Mouse (Mus musculus) splenic B cell, adult 2 months (primary cell): ENCODE data around the gene Abcc12.

Source experiments
- DNase-seq: peaks from one replicate; pipeline ENCODE4 v3.0.0-alpha.2; 2011; ENCODE audit warnings: low read depth, low spot score
- H3K27me3 ChIP-seq: 2 replicates; pipeline ENCODE4 v1.6.1; 2012; ENCODE audit warnings: mild to moderate bottlenecking, low read length, moderate library complexity, mixed read lengths; ENCODE audit not compliant: control insufficient read depth, poor library complexity, insufficient read depth, severe bottlenecking
- H3K36me3 ChIP-seq: 2 replicates; pipeline ENCODE4 v1.6.1; 2012; ENCODE audit warnings: mild to moderate bottlenecking, low read length, moderate library complexity, mixed read lengths; ENCODE audit not compliant: control insufficient read depth, poor library complexity, insufficient read depth, severe bottlenecking

Gene Abcc12

GRCm38 (mm10) chr8:86557186-86558045, 23.1 kb downstream of the Abcc12 start:
- DNase-seq, result no peak
- no peaks in the 10 kb centered on the region for H3K36me3 ChIP-seq
- H3K27me3 ChIP-seq, result no peaks in the 10 kb centered on the region

- Histone ChIP-seq H3K27me3 (no peaks in the 10 kb centered on the region), H3K36me3 (no peaks in the 10 kb centered on the region)
- no peak for DNase-seq
These were observed 24.9 kb downstream of the Abcc12 start for GRCm38 (mm10) chr8:86555564-86555963.

GRCm38 (mm10) chr8:86554220-86554891, 26.1 kb downstream of the Abcc12 start:
- DNase-seq, result no peak
- H3K27me3 ChIP-seq, result no peaks in the 10 kb centered on the region
- H3K36me3 ChIP-seq, result no peaks in the 10 kb centered on the region

GRCm38 (mm10) chr8:86550516-86550915, 30.0 kb downstream of the Abcc12 start:
- no peak for DNase-seq
- Histone ChIP-seq H3K36me3 (no peaks in the 10 kb centered on the region), H3K27me3 (peaks cover 2% of the 10 kb centered on the region; the same call in 1 of the 2 replicates)

- peaks cover 2% of the 10 kb centered on the region; the same call in 1 of the 2 replicates for H3K27me3 ChIP-seq
- no peaks in the 10 kb centered on the region for H3K36me3 ChIP-seq
- DNase-seq, result no peak
These were observed 34.5 kb downstream of the Abcc12 start for GRCm38 (mm10) chr8:86546001-86546400.

- DNase-seq, result no peak
- Histone ChIP-seq H3K27me3 (no peaks in the 10 kb centered on the region), H3K36me3 (no peaks in the 10 kb centered on the region)
These were observed 39.6 kb downstream of the Abcc12 start for GRCm38 (mm10) chr8:86540906-86541305.

GRCm38 (mm10) chr8:86540376-86540775, 40.1 kb downstream of the Abcc12 start:
- Histone ChIP-seq H3K36me3 (no peaks in the 10 kb centered on the region), H3K27me3 (no peaks in the 10 kb centered on the region)
- DNase-seq, result no peak

GRCm38 (mm10) chr8:86536663-86536987, 43.9 kb downstream of the Abcc12 start:
- no peak for DNase-seq
- no peaks in the 10 kb centered on the region for H3K36me3 ChIP-seq
- H3K27me3 ChIP-seq, result no peaks in the 10 kb centered on the region

- Histone ChIP-seq H3K36me3 (no peaks in the 10 kb centered on the region), H3K27me3 (no peaks in the 10 kb centered on the region)
- DNase-seq, result peak; percentile 7
These were observed 44.5 kb downstream of the Abcc12 start for GRCm38 (mm10) chr8:86535791-86536662.

GRCm38 (mm10) chr8:86535068-86535560, 45.4 kb downstream of the Abcc12 start:
- Histone ChIP-seq H3K36me3 (no peaks in the 10 kb centered on the region), H3K27me3 (no peaks in the 10 kb centered on the region)
- DNase-seq, result no peak

- no peak for DNase-seq
- Histone ChIP-seq H3K27me3 (no peaks in the 10 kb centered on the region), H3K36me3 (no peaks in the 10 kb centered on the region)
These were observed 50.8 kb downstream of the Abcc12 start for GRCm38 (mm10) chr8:86529714-86530113.

GRCm38 (mm10) chr8:86527336-86528029, 53.0 kb downstream of the Abcc12 start:
- H3K36me3 ChIP-seq, result no peaks in the 10 kb centered on the region
- no peak for DNase-seq
- no peaks in the 10 kb centered on the region for H3K27me3 ChIP-seq

GRCm38 (mm10) chr8:86526808-86527207, 53.7 kb downstream of the Abcc12 start:
- H3K27me3 ChIP-seq, result no peaks in the 10 kb centered on the region
- H3K36me3 ChIP-seq, result no peaks in the 10 kb centered on the region

GRCm38 (mm10) chr8:86514203-86514602, 66.3 kb downstream of the Abcc12 start:
- no peak for DNase-seq

More at GRCm38 (mm10) chr8:86526808-86527207, 53.7 kb downstream of the Abcc12 start:
- no peak for DNase-seq

More at GRCm38 (mm10) chr8:86514203-86514602, 66.3 kb downstream of the Abcc12 start:
- H3K36me3 ChIP-seq, result no peaks in the 10 kb centered on the region
- H3K27me3 ChIP-seq, result no peaks in the 10 kb centered on the region
